Mouse (Mus musculus) kidney, adult 8-10 months (tissue): ENCODE data around the gene Ttc28.
"Not testable (repeated sequence)": the region's sequence is repeated elsewhere in the genome, so short reads cannot be mapped to it uniquely, and the experiment has no call there.

Source experiments
- DNase-seq, 2 experiments: peaks; one replicate each; pipeline ENCODE4 v3.0.0; 2022

The Ttc28 gene

GRCm38 (mm10) chr5:111256181-111256580 lies 376.6 kb downstream of the Ttc28 start:
- no peak for DNase-seq

GRCm38 (mm10) chr5:111257127-111257526 lies 377.5 kb downstream of the Ttc28 start:
- DNase-seq: peak in 1 of 2 experiments; percentile 66

DNA sequence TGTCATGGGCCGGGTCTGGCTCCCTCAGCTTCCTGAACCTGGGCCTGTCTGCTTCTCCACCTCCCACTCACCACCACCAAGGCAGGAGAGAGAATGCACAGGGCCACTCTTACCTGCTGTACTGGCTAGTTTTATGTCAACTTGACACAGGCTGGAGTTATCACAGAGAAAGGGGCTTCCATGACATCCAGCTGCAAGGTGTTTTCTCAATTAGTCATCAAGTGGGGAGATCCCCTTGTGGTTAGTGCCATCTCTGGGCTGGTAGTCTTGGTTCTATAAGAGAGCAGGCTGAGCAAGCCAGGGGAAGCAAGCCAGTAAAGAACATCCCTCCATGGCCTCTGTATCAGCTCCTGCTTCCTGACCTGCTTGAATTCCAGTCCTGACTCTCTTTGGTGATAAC lies 381.6 kb downstream of the Ttc28 start:
- not testable (repeated sequence) for DNase-seq

- DNase-seq: peak; percentile 23 to 43
Observed at GRCm38 (mm10) chr5:111261733-111262573, 382.4 kb downstream of the Ttc28 start.

- peak; percentile 30 to 41 for DNase-seq
Observed at GRCm38 (mm10) chr5:111262574-111263239, 383.1 kb downstream of the Ttc28 start.

DNA sequence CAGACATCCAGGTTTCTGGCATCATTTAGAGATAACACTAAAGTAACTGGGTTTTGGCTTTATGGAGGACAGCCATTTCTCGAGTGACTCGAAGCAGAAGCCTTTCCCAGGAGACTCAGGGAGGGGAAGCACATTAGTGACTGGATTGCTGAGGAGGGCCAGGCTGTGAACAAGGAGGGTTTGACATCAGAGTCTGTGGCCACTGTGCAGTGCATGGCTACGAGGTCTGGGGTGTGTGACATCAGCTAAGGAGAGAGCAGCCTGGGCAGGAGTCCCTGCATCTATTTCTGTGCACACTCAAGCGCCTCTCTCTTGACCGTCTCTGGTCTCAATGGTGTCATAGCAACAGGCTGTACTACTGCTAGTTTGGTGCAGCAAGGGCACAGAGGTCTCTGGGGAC lies 383.8 kb downstream of the Ttc28 start:
- no peak for DNase-seq

DNA sequence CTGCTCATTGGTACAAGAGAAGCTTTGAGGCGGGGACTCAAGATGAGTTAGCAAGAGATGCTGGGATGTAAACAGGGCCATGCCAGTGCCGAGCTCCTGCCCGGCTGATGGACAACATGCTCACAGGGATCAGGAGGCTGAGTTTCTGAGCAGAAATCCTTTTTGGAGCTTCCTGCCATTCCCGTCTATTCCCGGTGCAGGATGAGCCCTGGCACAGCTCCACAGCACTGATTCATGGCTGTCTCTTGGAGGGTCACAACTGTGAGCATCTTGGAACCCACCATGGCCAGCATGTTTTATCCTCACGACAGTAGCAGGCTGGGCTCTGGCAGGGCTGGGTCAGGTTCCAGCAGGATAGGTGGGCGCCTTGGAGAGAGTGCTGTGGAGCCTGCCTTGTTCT lies 384.9 kb downstream of the Ttc28 start:
- no peak for DNase-seq

GRCm38 (mm10) chr5:111266658-111267057 lies 387.1 kb downstream of the Ttc28 start:
- DNase-seq: no peak

- peak; percentile 38 to 70 for DNase-seq
Observed at GRCm38 (mm10) chr5:111267100-111267499, 387.5 kb downstream of the Ttc28 start.

- DNase-seq: no peak
Observed at GRCm38 (mm10) chr5:111268852-111269251, 389.2 kb downstream of the Ttc28 start.

DNA sequence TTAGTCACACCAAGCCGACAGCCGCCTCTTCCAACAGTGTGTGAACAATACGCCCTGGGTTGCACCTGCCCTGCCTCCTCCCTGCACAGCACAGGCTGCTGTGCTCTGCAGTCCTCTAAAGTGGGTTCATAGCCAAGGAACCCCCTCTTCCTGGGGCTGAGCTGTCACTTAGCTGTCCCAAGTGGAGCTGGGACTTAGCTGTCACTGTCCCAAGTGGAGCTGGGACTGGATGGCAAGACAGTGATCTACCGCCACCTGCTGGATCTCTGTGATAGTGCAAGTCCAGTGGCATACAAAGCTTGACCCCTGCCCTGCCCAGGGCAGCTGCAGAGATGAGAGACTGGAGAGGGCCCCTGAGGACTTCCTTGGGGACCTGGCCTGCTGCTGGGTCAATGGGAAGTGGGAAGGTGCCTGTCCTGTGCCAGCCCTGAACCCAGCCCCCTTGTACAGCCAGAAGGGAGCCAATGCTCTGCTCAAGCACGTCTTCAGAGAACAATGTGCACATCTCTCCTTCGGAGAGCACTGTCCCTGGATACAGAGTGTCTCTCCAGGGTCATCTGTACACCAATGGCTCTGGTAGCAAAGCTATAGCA lies 390.1 kb downstream of the Ttc28 start:
- peak; percentile 52 to 85 for DNase-seq

DNA sequence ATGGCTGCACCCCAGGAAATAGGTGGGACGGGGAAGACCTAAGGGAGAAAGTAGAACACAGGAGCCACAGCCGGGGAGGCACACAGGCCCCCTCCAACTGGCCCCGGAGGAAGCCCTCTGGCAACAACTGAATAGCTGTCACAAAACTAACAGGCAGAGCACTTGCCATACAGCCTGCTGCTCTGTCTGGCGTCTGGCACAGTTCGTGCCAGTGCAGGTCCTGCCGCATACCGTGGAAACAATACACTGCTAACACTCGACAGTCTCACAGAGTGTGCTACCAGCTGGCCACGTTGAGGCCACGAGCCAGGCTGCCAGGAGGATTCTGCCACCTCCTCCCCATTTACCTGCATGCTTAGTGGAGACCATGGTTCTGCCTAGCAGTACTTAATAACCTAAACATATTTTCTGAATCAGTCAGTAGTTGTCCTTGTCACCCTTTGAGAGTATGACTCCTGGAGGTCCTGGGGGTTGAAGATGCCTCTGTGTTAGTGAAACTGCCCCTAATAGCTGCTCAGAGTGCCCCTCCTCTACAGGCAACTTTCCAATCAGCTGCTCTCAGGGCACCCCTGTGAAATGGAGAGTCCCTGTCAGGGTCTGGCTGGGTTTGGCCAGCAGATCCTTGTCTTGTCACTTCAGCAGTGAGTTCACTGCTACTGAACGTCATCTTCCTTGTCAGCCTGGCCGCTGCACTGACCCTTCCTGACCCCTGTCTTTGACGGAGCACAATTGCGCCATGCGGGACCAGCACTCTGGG lies 390.8 kb downstream of the Ttc28 start:
- DNase-seq: no peak

DNA sequence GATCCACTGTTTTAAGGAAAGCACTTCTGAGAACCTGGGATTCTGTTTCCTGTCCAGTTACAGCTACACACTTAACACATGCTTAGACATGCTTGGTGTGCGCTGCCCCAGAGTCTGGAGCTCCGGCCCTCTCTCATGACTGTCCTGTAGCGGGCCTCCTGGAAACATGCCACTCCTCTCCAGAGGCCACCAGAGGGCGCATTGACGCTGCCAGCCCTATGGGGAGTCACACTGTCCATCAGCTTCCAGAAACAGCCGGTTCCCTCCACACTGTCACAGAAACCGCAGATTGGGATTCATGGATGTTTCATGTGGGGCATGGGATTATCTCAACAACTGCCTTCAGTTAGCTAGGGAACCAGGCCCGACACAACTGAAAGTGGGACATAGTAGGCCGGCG lies 394.0 kb downstream of the Ttc28 start:
- DNase-seq: peak; percentile 74 to 90

- no peak for DNase-seq
Observed at GRCm38 (mm10) chr5:111274948-111275347, 395.3 kb downstream of the Ttc28 start.

- DNase-seq: peak in 1 of 2 experiments; percentile 60
Observed at GRCm38 (mm10) chr5:111284420-111285175, 405.0 kb downstream of the Ttc28 start.

GRCm38 (mm10) chr5:111287571-111287970 lies 408.0 kb downstream of the Ttc28 start:
- DNase-seq: no peak

DNA sequence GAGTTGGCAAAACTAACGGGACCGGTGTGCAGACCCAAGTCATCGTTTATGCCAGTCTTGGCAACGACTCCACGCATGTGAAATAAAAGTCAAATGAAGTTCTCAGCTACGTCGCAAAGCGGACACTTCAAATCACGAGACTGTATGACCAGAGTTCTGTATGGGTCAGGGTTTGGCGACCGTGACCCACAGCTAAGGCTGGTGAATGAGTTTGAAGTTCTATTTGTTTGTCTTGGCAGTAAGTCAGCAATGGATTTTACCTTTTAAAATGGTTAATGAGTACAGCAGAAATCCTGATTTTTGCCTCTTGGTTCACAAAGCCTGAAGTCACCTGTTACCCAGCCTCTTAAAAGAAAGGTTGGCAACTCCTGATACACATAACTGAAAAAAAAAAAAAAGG lies 408.9 kb downstream of the Ttc28 start:
- peak; percentile 73 to 81 for DNase-seq

GRCm38 (mm10) chr5:111290071-111290470 lies 410.5 kb downstream of the Ttc28 start:
- no peak for DNase-seq

GRCm38 (mm10) chr5:111291639-111292038 lies 412.0 kb downstream of the Ttc28 start:
- no peak for DNase-seq

DNA sequence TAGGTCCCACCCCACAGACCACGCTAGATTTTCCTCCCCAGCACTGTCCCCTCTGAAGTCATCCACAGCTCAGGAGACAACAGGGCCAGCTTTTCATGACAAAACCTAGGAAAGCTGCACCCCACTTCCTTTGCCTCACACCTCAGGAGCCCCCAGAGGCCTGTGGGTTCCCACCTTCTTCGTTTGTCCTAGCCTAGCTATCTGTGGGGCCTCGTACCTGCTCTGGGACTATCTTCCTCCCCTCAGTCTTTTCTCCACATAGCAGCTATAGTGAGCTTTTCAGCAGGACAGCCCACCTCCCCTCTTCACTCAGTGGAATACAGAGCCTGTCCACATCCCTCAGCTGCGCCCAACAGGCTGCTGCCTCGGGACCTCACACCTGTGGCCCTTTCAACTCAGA lies 418.2 kb downstream of the Ttc28 start:
- no peak for DNase-seq

GRCm38 (mm10) chr5:111298706-111299105 lies 419.1 kb downstream of the Ttc28 start:
- no peak for DNase-seq

- DNase-seq: peak in 1 of 2 experiments; percentile 31
Observed at GRCm38 (mm10) chr5:111300776-111301175, 421.2 kb downstream of the Ttc28 start.
